Mouse (Mus musculus) neutrophil, adult 5-6 weeks (primary cell): ENCODE measurements around the gene Gtf3c3. TPM values are rescaled to one million over a fixed set of nuclear protein-coding genes. Genes with fewer than 3 reads are reported as not detected.

ENCODE experiments used
- ATAC-seq: fragments of 151-379, 151-347 bp; 2 replicates; pipeline ENCODE4 v1.8.0; 2017; ENCODE audit warnings: mild to moderate bottlenecking, moderate TSS enrichment; ENCODE audit not compliant: insufficient number of reproducible peaks, poor library complexity, low FRiP score, severe bottlenecking; ENCODE audit errors: extremely low read depth
- total RNA-seq: library from RNA; stranded (forward); fragments of 200-1000 nt; gene quantifications from 2 replicates; pipeline ENCODE4 v1.2.3, GENCODE M21; 2017

The Gtf3c3 gene
- 19.8 and 23.4 TPM in 2 replicates for total RNA-seq

DNA sequence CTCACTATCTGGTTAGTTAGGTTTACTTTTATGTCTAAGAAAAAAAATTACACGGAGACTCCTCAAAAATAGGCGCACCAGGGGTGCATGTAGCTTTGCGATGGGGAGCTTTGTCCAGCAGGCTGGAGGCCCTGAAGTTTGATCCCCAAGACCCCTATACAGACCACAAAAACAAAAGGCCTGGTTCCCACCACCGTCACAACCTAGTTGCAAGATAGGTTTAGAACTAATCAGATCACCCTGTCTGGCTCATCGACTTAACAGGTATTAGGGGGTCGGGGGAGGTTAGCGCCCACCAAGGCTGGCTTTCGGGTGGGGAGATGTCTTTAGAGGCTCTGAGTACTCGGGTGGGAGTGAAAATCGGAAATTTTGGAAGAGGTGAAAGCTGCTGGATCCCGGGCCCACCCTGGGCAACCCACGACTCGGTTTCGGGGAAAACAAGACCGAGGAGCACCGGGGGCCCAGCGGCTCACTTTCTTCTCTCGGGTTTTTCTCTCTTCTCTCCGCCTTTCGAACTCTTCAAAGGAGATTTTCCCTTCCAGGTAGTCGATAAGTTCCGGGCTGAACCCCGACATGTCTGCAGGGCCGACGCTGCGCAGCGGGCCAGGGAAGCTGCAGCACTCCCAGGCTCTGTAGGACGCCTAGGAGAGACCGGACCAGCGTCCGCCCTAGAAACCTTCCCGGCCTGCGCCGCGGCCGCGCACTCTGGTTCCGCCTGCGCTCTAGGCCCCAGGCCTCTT is at the start of gene Gtf3c3:
Gene Gtf3c3 (minus strand): TSS at position 632 of the 740 bp plus-strand sequence.
- ATAC-seq, result peak; percentile 72

DNA sequence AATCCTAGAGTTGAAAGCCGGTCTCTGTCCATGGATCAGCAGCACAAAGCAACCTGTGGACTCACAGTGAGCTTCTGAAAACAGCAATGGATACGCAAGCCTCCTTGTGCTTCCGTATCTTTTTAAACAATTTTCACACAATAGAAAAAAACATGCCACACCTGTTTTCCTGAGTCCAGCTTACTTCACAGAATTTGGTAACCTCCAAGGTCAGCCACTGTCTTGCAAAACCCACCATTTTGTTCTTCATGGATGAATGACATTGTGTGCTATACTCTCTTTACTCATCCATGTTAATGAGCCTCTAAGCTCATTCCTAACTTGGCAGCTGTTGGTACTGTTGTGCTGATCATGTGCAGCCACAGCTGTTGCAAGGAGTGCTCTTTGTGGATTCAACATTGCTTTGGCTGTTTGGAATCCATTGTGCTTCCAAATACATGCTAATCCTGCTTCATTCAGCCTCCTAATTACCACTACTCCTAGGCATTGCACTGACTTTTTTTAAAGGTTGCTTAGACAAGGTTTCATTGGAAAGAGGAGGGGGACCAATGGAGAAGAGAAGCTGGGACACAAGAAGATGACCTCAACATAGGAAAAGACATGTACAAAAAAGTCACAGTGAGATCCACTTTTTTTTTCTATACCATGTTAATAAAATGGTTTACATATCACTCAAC is 46.1 kb upstream of the Gtf3c3 start:
- ATAC-seq, result no peak

DNA sequence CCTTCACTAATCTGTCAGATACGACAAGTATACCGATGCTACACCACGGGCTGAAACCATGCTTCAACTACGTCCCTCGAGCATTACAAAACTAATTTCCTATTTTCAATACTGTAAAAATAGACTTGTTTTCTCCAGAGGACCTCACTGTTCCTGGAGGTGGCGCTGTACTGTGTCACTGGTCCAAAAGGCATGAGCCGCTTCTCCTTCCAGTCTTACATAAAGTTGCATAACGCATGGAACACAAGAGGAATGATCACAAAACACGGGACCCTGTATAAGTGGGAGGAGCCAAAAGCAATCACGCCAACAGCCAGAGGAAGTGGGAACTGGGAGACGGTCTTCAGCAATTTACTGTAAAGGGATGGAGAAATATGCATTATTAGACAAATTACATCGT is 41.7 kb upstream of the Gtf3c3 start:
- no peak for ATAC-seq

DNA sequence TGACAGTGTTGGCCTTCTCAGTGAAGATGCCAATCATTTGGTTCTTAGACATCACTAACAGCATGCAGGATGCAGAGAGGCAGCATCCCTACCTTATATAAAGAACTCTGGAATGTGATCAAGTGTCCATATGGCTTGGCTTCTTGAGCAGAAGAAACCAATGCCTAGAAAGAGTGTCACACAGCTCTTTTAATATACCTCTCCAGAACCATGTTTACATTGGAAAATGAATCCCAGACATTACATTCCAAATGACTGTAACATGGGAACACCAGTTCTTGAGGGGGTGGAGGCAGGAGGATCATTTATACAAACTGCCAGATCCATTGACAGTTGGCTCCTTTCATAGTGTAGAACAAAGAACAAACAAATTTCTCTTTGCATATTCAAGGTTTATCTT is 29.9 kb upstream of the Gtf3c3 start:
- no peak for ATAC-seq

DNA sequence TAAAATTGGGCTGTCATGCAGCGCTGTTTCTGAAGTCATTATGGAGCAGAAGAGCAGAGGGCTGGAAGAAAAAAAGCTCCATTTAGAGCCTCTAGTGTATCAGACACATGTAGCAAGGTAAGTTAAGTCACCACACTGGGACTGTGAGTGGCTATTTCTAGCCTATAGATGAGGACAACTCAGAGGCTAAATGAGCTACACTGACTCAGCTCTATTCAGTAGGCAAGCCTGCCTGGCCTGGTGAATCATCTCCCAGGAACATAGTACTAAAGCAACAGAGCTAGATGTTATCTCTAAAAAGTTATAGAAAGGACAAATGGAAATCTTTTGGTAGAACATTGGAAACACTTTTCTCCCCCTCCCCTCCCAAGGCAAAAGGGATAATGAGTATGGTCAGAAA is 28.6 kb upstream of the Gtf3c3 start:
- no peak for ATAC-seq

DNA sequence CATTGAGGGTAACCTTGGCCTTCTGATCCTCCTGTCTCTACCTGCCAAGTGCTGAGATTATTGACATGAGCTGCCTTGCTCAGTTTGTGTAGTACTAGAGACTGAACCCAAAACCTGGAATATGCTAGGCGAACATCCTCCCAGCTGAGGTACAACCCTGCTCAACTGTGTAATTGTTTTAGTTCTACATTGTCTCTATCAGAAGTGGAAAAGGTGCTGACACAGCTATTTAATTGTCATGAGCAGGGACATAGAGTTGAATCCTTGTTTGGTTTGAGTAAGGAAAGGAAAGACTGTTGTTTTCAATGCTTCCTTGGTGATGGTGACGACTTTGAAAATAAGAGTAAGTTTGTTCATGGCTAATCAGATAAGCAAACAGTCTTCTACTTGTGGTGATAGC is 13.3 kb upstream of the Gtf3c3 start:
- no peak for ATAC-seq

DNA sequence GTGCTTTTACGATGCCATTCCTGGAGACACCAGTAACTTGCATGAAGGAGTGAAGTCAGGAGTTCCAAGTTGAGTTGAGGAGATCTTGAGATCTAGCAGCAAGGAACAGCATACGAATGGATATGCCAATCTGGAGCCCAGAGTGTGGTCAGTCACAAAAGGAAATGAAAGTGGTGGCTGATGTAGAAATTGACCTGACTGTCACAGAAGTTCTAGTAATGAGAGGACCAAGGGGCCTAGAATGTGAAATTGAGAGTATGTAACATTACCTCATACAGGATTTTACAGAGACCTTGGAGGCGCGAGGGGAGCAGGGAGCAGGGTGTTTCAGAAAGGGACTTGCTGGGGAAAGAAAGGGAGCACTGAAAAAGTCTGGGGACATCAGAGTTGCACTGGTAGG is 10.1 kb upstream of the Gtf3c3 start:
- no peak for ATAC-seq

DNA sequence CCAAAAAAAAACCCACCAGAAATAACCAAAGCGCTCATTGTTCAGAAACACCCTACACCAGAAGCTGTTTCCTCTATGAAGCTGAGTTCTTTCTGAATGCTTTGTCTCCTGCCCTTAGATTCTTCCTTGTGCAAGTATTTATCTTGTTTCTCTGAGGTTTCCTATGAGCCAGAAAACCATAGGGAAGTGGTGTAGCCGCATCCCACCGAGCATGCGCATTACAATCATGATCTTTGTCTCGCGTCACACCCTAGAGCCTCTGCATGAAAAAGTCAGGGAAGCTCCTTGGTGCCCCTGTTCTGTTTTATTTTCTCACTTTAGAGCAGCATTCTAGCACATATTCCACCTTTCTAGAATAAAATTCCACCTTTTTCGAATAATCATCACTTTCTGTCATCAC is 4.9 kb upstream of the Gtf3c3 start:
- ATAC-seq, result no peak

DNA sequence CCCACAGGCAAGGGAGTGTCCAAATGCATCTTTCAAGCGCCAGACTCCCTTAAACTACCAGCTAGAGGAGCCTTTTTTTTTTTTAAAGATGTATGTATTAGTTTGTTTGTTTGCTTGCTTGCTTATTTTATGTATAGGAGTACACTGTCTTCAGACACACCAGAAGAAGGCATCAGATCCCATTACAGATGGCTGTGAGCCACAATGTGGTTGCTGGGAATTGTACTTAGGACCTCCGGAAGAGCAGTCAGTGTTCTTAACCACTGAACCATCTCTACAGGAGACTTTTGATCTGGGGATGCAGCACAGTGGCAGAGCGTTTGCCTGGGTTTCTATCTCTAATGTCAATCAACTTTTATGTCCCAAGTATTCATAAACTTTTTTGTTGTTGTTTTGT is 307 bp upstream of the Gtf3c3 start:
- no peak for ATAC-seq

DNA sequence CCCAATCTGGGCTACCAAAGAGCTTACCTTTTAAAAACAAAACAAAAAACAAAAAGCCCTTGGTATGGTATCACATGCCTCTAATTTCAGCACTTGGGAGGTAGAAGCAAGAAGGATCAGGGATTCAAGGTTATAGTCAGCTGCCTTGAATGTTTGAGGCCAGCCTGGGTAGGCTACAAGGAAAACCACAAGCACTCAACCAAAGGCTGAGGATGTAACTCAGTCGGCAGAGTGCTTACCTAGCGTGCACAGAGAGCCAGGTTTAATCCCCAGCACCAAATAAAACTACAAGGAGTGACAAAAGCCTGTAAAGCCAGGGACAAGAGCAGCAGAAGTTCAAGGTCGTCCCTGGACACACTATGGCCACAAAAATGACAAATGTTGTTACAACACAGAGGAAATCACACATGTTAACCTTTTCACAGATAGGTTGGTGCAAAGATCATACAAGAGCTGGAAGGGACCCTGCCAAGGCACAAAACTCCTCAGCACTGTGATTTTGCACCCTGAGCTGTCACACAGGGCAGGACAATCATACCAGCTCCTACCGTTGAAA is 16.5 kb downstream of the Gtf3c3 start:
- ATAC-seq, result no peak

DNA sequence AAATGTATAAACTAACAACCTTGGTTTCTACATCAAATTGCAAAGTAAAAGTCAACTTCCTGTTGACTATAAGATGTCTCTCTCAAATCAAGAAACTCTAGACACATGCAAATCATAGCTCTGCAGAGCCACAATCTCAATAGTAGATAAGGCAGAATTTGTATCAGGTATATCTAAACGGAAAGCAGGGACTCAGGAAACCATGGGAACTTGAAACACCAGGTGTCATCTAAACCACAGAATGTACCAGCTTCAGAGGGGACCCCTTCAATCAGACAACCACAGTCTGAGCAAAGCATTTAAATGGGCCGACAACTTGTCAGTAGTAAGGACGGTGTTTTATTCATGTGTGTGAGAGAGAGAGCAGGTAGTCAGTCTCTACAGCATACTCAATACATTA is 17.1 kb downstream of the Gtf3c3 start:
- ATAC-seq, result no peak

DNA sequence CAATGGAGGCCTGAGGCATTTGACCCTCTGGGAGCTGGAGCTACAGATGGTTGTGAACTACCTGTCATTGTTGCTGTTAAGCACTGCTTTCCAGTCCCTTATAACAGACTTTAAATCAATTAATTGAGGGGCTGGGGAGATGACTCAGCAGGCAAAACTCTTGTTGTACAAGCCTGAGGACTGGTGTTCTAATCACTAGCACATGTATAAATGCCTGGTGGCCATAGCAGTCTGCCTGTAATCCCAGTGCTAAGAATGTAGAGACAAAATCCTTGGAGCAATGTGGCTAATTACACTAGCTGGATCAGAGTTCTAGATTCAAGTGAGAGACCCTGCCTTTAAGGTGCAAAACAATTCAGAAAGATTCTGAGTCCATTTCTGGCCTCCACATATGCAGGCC is 36.0 kb downstream of the Gtf3c3 start:
- no peak for ATAC-seq

DNA sequence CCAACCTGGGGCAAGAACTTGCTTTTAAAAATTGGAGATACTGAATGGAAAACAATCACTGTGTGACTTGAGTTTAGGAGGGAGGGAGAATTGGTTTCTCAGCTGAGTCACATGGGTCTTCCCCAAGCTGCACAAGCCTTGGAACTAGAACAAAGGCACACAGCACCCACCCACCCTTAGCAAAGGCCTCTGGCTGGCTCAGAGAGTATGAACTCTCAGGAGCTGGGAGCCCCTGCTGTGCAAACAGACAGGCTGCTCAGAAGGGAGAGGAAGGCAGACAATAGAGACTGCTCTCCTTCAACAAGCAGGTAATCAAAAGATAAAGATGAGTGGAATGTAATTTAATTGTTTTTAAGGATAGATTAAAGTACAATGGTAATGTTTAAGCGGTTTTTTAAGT is 54.5 kb downstream of the Gtf3c3 start:
- ATAC-seq, result no peak

DNA sequence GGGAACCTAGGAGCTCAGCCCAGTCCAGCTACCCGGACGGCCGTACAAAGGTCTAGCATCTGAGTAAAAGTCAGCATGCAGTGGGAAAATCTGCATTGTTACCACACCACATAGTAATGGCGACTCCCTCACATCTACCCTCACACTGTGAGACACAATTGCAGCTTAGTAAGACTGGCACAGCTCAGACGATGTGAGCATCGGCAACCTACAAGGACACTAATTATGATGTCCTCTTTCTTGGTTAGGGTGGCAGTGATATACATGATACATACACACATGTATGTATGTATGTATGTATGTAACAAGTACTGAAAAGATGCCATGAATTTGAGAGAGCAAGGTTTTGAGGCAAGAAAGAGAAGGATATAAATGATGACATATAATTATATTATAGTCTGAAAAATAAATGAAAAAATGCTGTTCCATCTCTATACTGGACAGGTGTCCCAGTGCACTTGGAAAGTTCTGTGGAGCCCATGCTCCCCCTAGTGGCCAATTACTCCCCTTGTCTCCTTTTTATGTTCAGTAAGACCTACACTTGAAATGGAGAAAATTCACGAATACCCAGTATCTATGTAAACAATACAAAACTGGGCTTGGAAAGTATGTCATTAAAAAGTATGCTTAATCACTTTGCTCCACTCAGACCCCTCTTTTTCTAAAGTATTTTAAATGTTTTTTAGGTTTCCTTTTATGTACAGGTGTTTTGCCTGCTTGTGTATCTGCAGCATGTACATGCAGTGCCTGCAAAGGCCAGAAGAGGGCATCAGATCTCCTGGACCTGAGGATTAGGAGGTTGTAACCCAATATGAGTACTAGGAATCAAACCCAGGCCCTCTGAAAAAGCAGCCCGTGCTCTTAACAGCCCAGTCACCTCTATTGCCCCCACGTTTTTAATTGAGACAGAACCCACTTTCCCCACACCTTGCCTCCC is 57.5 kb downstream of the Gtf3c3 start:
- ATAC-seq, result no peak

DNA sequence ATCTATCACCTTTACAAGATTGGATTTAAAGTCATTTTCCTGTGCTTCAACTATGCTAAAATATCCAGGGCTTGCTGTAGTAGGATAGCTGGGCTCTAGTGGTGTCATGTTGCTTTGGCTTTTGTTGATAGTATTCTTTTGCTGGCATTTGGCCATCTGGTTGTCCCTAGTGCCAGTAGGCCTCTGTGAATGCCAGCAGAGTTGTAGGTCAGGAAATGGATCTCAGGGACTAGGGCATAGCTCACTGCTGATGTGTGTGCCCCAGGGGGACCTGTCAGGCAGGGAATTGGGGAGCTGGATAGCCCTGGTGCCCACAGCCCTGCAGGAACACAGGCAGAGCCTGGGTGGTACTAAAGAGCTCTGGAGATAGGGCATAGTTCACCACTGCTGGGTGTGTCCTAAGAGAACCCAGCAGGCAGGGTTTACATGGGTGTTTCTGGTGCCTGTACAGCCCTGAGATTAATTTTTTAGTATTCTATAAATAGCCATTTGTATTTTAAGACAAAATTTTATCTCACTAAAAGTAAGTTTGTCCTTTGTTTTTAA is 61.2 kb downstream of the Gtf3c3 start:
- ATAC-seq, result no peak

DNA sequence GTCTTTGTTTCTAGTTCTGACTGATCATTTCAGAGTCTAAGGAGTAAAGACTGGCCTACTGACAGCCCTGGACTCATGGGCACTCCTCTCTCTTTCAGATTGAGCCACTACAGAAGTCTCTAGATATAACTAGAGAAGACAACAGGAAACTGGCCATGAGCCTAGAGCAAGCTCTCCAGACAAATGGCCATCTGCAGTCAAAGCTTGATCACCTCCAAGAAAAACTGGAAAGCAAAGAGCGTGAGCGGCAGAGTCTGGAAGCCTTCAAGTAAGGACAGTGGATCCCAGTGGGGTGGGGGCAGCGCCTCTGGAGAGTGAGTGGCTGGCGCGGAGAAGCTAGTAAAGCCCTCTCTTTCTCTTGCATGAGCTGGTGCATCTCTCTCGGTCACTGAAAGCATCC is 82.2 kb downstream of the Gtf3c3 start:
- ATAC-seq, result no peak

DNA sequence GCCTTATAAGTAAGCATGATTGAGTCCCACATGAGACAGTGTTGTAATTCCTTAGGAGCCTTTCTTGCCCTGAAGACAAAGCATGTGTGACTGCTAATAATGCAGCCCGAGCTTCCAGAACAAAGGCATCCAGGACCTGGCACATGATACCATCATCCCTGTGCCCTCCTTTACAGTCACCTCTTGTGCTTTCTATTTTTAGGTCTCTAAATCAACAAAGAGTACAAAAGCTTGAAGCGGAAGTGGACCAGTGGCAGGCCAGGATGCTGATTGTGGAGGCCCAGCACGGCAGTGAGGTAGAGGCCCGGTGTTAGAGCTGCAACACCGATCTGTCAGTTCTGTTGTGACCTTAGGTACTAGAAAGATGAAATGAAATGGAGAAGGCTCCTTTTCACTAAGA is 83.3 kb downstream of the Gtf3c3 start:
- no peak for ATAC-seq

DNA sequence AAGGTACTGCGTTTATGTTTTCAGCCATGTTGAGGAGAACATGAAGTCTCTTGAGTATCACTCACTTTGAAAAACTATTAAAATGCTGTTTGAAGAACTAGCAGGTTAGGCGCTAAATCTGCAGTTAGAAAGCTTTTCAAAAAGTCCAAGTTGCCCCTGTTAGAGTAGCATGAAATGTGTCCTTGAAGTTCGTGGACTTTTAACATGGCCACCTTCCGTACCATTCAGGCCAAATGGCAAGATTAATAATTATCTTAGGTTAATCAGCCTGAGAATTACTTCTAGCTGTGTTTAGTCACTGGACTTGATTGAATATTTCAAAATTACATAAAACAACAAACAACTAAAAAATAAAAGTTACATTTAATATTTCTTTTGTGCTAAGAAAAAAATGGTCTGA is 84.0 kb downstream of the Gtf3c3 start:
- ATAC-seq, result no peak
